Mouse (Mus musculus) heart, adult 8-10 months (tissue): Measurements from ENCODE around the gene Stxbp3. TPM values are rescaled to one million over a fixed set of nuclear protein-coding genes. Genes with fewer than 3 reads are reported as not detected.

Source experiments
- DNase-seq: peaks from one replicate; pipeline ENCODE4 v3.0.0; 2022; ENCODE audit warnings: low spot score
- total RNA-seq, 4 experiments: library from RNA; stranded (reverse); gene quantifications; 2 replicates each; pipeline ENCODE4 v1.2.4; 2022

Stxbp3 gene
- total RNA-seq, 4 experiments from 2014 or later = 16.7 to 27.6 (median 21.9) TPM

GRCm38 (mm10) chr3:108765476-108765875, 74.8 kb downstream of the Stxbp3 start:
- DNase-seq = no peak

GRCm38 (mm10) chr3:108764976-108765375, 75.3 kb downstream of the Stxbp3 start:
- DNase-seq = no peak

GRCm38 (mm10) chr3:108763691-108764090, 76.6 kb downstream of the Stxbp3 start:
- DNase-seq = no peak

GRCm38 (mm10) chr3:108762597-108763111, 77.7 kb downstream of the Stxbp3 start:
- peak; percentile 52 for DNase-seq

- peak; percentile 48 for DNase-seq
These were observed 80.5 kb downstream of the Stxbp3 start for GRCm38 (mm10) chr3:108759566-108760420.

GRCm38 (mm10) chr3:108757570-108757969, 82.8 kb downstream of the Stxbp3 start:
- DNase-seq = no peak

- no peak for DNase-seq
These were observed 84.2 kb downstream of the Stxbp3 start for GRCm38 (mm10) chr3:108756131-108756530.

- DNase-seq = no peak
These were observed 84.8 kb downstream of the Stxbp3 start for GRCm38 (mm10) chr3:108755542-108755941.

- DNase-seq = no peak
These were observed 85.8 kb downstream of the Stxbp3 start for GRCm38 (mm10) chr3:108754541-108754940.

- DNase-seq = no peak
These were observed 88.6 kb downstream of the Stxbp3 start for GRCm38 (mm10) chr3:108751691-108752090.

- no peak for DNase-seq
These were observed 89.3 kb downstream of the Stxbp3 start for GRCm38 (mm10) chr3:108751061-108751460.

GRCm38 (mm10) chr3:108744060-108744459, 96.3 kb downstream of the Stxbp3 start:
- no peak for DNase-seq

Other genes starting within 250 kb of the Stxbp3 start
- gene Wdr47, start 249.2 kb downstream of the Stxbp3 start, total RNA-seq = 10 to 100 TPM in 2 of 4 experiments, 1 to 10 TPM in 2; 7.2 to 10.3 (median 8.9) TPM
- gene Clcc1, start 186.6 kb downstream of the Stxbp3 start, total RNA-seq = 10 to 100 TPM; 40.5 to 51.6 (median 47.0) TPM
- 1 to 10 TPM in 1 of 4 experiments, under 1 TPM in 3; 0.41 to 1.3 (median 0.61) TPM for gene Gpsm2, start 118.2 kb downstream of the Stxbp3 start, total RNA-seq
- under 1 TPM in 1 of 4 experiments, not detected in 3; 0.16 TPM for gene Aknad1, start 100.9 kb downstream of the Stxbp3 start, total RNA-seq
- under 1 TPM in 1 of 4 experiments, not detected in 3; 0.06 TPM for gene Fndc7, start 49.5 kb upstream of the Stxbp3 start, total RNA-seq
- 10 to 100 TPM; 14.1 to 18.6 (median 17.4) TPM for gene Prpf38b, start 71.2 kb upstream of the Stxbp3 start, total RNA-seq
- not detected for gene Henmt1, start 99.3 kb upstream of the Stxbp3 start, total RNA-seq
- not detected for gene Gm9857, start 99.9 kb upstream of the Stxbp3 start, total RNA-seq
- gene Fam102b, start 187.1 kb upstream of the Stxbp3 start, total RNA-seq = 10 to 100 TPM in 3 of 4 experiments, 1 to 10 TPM in 1; 8.0 to 11.7 (median 11.0) TPM
- not detected for gene Slc25a54, start 239.9 kb upstream of the Stxbp3 start, total RNA-seq